Mouse (Mus musculus) lung, adult 2 months (tissue): ENCODE results near the gene A830031A19Rik.

Source experiments
- CTCF ChIP-seq: fragments of 200-500 bp; IDR thresholded peaks from 2 replicates; pipeline ENCODE4 v1.5.1; 2011; ENCODE audit warnings: mild to moderate bottlenecking, low read length, control low read depth; ENCODE audit not compliant: insufficient read depth
- POLR2A ChIP-seq: fragments of 200-500 bp; IDR thresholded peaks from 2 replicates; pipeline ENCODE4 v1.6.1; 2011; ENCODE audit warnings: low read depth, mild to moderate bottlenecking, control low read depth, low read length, borderline replicate concordance; ENCODE audit errors: extremely low read depth

DNA sequence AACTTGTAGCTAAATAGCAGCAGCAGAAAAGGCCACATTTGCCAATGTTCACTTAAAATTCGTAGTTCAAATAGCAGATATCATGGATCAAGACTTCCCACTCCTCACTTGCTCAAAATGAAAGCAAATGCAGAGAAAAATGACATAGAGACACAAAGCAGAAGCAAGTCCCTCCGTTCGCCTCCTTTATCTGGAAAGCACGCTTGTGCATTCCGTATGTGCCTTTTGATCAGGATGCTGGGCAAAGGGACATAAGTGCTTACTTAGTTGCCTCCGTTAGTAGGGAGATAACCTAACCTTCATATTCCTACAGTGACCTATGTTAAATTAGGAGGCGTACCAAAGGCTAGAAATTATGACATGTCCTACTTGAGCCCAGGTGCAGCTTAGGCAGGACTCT lies 8.6 kb upstream of the A830031A19Rik start:
- TF ChIP-seq CTCF (no peak), POLR2A (no peak)
